Mouse (Mus musculus) lung, embryonic 16.5 days (tissue): Measurements from ENCODE around the gene Cfap45. TPM values are rescaled to one million over a fixed set of nuclear protein-coding genes. Genes with fewer than 3 reads are reported as not detected.

Experiments
- ATAC-seq: fragments of 200-750 bp; cut with Nextera tagmentation; 2 replicates; pipeline ENCODE4 v1.8.0; 2017; ENCODE audit warnings: low read depth, mild to moderate bottlenecking, moderate library complexity
- H3K27ac ChIP-seq: fragments of 300-500 bp; sonication (generic); 2 replicates; pipeline ENCODE4 v1.5.1; 2014; ENCODE audit warnings: mild to moderate bottlenecking, control low read depth, low read length
- H3K27me3 ChIP-seq: fragments of 300-500 bp; sonication (generic); 2 replicates; pipeline ENCODE4 v1.6.1; 2014; ENCODE audit warnings: low read depth, low read length, mixed read lengths; ENCODE audit not compliant: control insufficient read depth, insufficient read depth
- H3K36me3 ChIP-seq: fragments of 300-500 bp; sonication (generic); 2 replicates; pipeline ENCODE4 v1.6.1; 2014; ENCODE audit warnings: low read length; ENCODE audit not compliant: control insufficient read depth, insufficient read depth
- H3K4me1 ChIP-seq: fragments of 300-500 bp; sonication (generic); replicated peaks from 2 replicates; pipeline ENCODE4 v1.6.1; 2014; ENCODE audit warnings: low read length, mixed read lengths; ENCODE audit not compliant: control insufficient read depth, insufficient read depth
- H3K4me2 ChIP-seq: fragments of 300-500 bp; sonication (generic); 2 replicates; pipeline ENCODE4 v1.6.1; 2014; ENCODE audit warnings: low read depth, low read length, control low read depth
- H3K4me3 ChIP-seq: fragments of 300-500 bp; sonication (generic); 2 replicates; pipeline ENCODE4 v1.5.1; 2014; ENCODE audit warnings: mild to moderate bottlenecking, low read length, control low read depth
- H3K9ac ChIP-seq: fragments of 300-500 bp; sonication (generic); 2 replicates; pipeline ENCODE4 v1.6.1; 2014; ENCODE audit warnings: low read length, control low read depth
- H3K9me3 ChIP-seq: fragments of 300-500 bp; sonication (generic); 2 replicates; pipeline ENCODE4 v1.6.1; 2016; ENCODE audit warnings: low read length; ENCODE audit not compliant: control insufficient read depth
- WGBS: fragments of 180-500 bp; shearing (Covaris S2); extraction: QIAGEN DNeasy Blood & Tissue Kit; methylation state at CpG from one replicate; pipeline ENCODE4 v1.1.7; 2014; 5-methylcytosine and 5-hydroxymethylcytosine counted together
- polyA plus RNA-seq: library from polyadenylated mRNA; unstranded; fragments of >200 nt; fragmentation: Nextera tagmentation; extraction: Ambion mirVana; gene quantifications from 2 replicates; pipeline ENCODE4 v1.2.1, GENCODE M21; 2015

Cfap45 gene
- polyA plus RNA-seq, 1 experiment from 2014 or later = 15.4 TPM

DNA sequence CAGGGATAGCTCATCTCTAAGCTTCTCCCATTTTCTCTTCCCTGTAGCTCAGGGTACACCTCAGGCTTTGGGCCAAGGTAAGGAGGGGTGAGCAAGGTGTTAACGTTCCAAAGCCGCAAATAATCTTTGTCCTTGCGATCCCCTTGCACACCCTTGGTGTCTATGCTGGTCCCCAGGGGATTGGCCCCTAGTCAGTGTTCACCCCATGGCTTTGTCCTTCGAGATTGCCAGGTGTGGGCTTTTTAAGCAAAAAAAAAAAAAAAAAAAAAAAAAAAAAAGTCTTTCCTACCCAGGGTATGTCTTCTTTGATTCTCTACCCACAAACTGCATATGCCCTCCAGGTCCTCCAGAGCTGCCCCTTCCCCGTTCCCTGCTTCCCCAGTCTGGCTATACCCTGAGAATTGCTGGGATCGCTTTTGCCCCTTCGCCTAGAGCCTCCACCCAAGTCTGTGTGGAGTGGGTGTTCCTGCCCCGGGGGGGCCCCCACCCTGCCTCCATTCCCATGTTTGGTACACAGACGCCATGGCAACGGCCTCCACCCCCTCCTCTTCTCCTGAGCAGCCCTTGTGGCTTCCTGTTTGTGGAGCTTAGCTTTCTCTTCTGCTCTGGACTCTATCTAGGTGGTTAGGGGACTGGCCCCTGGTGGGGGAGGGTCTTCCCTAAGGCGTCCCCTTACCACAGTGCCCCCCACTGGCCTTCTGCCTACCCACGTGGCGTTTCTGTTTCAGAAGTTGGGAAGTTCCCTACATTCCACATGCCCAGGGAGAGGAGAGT, 19.0 kb upstream of the Cfap45 start:
- H3K9me3 ChIP-seq = no peaks in the 10 kb centered on the region
- peak overlapping the region; percentile 79 for H3K9ac ChIP-seq
- H3K4me2 ChIP-seq = peak overlapping the region; percentile 61
- H3K27ac ChIP-seq = peak overlapping the region; percentile 97
- H3K4me1 ChIP-seq = peaks cover 48% of the 10 kb centered on the region
- peak; percentile 27 for ATAC-seq
- 12% methylated on average over 13 of the region's 13 CpGs for WGBS
- H3K4me3 ChIP-seq = peak overlapping the region; percentile 67
- H3K27me3 ChIP-seq = no peaks in the 10 kb centered on the region
- H3K36me3 ChIP-seq = peaks cover 18% of the 10 kb centered on the region

DNA sequence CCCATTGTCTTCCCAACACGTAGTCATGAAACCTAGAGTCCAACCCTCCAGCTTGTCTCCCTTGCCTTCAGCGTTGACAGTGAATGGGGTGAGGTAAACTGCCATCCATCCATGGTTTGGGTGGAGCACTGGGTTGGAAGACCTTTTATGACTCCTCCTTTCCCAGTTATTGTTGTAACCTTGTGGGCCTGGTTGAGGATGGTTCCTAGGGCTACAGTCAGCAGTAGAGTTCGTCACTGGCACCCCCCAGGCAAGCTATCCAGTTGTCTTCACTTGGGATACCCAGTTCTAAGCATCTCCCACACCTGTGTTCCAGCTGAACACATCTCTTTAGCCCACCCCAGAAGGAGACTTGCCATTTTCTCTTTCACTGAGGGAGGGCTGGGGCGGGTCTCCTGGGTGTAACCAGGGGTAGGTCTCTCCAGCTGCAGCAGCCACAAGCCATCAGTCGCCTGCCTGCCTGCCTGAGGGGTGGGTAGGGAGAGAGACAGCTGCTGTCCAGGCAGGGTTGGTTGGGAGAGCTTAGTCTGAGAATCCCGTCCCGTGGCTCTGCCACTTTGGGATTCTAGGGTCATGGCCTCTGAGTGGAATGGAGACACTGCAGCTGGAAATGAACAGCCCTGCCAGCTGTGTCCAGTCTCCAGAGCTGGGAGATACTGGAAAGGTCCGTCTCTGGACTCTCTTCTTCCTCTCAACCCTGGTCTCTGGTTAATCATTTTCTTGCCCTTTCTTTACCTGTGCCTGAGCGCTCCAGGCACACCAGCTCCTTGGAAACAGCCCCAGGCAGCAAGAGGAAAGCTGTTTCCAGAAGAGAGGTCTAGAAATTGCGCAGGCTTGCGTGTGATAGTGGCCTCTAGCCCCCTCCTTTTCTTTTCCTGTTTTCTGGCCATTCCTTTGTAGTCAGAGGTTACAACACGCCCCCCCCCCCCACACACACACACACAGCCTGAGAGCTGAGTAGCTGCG, 18.2 kb upstream of the Cfap45 start:
- peak overlapping the region; percentile 79 for H3K9ac ChIP-seq
- peaks cover 51% of the 10 kb centered on the region for H3K4me1 ChIP-seq
- H3K4me2 ChIP-seq = peak overlapping the region; percentile 61
- H3K9me3 ChIP-seq = no peaks in the 10 kb centered on the region
- H3K4me3 ChIP-seq = peak overlapping the region; percentile 67
- 7% methylated on average over 12 of the region's 13 CpGs for WGBS
- no peaks in the 10 kb centered on the region for H3K27me3 ChIP-seq
- H3K27ac ChIP-seq = peak overlapping the region; percentile 97
- peaks cover 22% of the 10 kb centered on the region for H3K36me3 ChIP-seq
- peak; percentile 73 for ATAC-seq

DNA sequence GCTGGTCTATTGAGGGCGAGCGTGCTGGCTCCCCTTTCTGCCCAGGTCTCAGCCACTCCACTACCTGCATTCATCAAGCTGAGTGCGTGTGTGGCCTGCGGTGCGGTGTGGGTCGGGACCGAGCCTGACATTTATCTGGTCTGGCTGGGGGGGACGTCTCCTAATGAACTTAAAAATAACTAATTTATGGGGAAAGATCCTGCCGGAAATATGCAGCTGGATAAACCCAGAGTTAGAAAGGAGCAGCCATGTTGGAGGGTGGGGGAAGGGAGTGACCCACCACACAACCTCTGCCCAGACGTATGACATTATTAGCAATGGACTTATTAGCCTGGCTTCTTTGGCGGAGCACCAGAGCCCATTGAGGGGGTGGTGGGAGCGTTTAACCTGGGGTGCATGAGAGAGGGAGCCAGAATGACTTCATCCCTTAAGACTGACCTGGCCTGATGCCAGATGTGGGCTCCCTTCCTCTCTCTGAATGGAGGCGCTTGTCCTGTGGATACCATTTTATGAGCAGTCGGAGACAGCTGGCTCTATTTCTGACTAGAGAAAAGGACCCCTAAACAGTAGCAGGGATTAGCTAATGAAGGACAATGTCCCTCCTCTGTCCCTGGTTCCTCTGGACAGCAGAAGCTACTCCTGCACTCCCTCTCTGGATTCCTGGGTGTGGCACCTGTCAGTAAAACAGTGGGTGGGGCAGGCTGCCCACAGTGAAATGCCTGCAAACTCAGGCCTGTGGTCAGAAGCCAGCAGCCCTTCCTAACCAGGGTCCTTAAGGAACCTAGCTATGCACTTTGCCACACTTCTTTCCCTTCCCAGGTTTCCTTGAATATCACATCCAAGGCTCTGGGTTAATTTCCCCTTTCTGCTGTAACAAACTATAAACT, 17.2 kb upstream of the Cfap45 start:
- WGBS = 7% methylated on average over 14 of the region's 14 CpGs
- peak overlapping the region; percentile 79 for H3K9ac ChIP-seq
- H3K27me3 ChIP-seq = no peaks in the 10 kb centered on the region
- H3K4me2 ChIP-seq = peak overlapping the region; percentile 61
- ATAC-seq = peak; percentile 4
- peak overlapping the region; percentile 67 for H3K4me3 ChIP-seq
- peaks cover 31% of the 10 kb centered on the region for H3K36me3 ChIP-seq
- peaks cover 54% of the 10 kb centered on the region for H3K4me1 ChIP-seq
- H3K27ac ChIP-seq = peak overlapping the region; percentile 97
- no peaks in the 10 kb centered on the region for H3K9me3 ChIP-seq

DNA sequence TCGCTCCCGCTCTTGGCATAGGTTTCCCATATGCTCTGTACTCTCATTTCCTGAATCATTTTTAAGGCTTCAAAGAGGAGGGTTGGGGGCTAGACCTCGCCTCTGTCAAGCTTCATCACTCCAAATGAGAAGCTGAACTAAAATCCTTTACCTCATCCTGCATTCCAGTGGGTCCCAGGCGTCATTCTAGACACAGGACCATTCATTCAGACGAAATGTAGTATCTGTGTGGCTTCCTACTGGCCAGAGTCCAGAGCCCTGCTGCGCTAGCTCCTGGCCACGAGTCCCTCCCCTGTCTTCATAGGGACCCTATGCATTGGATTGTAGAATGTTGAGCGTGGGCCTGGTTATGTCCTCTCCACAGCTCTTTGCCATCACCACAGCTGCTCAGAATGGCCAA, 15.8 kb upstream of the Cfap45 start:
- Histone ChIP-seq H3K4me1 (peaks cover 51% of the 10 kb centered on the region), H3K27ac (peak overlapping the region; percentile 65; the same call in 1 of the 2 replicates), H3K36me3 (peaks cover 38% of the 10 kb centered on the region), H3K4me3 (no peak overlapping the region), H3K27me3 (no peaks in the 10 kb centered on the region), H3K9me3 (no peaks in the 10 kb centered on the region), H3K9ac (no peak overlapping the region), H3K4me2 (no peak overlapping the region; the same call in 1 of the 2 replicates)
- ATAC-seq = no peak
- WGBS = 57% methylated on average over 8 of the region's 8 CpGs

DNA sequence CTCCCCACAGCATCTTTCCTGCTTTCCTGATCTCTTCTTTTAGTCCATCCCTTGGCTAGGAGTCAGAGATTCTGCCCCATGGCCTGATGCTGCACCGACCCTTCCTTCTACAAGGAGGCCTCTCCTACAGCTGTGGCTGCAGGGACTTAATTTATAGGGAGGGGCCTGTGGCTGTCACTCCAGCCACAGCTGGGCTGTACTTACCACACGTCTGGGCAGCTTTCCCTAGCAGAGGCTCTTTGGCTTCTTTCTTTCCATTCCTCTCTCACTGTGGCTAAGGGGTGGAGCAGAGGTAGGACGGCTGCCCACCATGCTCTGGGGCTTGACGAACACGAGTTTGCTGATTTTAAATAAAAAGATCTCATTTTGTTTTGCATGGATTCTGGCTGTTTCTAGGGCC, 13.6 kb upstream of the Cfap45 start:
- peak; percentile 41 for ATAC-seq
- H3K27me3 ChIP-seq = no peaks in the 10 kb centered on the region
- H3K4me3 ChIP-seq = no peak overlapping the region
- H3K4me1 ChIP-seq = peaks cover 49% of the 10 kb centered on the region
- H3K9me3 ChIP-seq = no peaks in the 10 kb centered on the region
- WGBS = 33% methylated on average over 5 of the region's 5 CpGs
- no peak overlapping the region for H3K4me2 ChIP-seq
- H3K9ac ChIP-seq = no peak overlapping the region
- H3K27ac ChIP-seq = no peak overlapping the region
- peaks cover 38% of the 10 kb centered on the region for H3K36me3 ChIP-seq

DNA sequence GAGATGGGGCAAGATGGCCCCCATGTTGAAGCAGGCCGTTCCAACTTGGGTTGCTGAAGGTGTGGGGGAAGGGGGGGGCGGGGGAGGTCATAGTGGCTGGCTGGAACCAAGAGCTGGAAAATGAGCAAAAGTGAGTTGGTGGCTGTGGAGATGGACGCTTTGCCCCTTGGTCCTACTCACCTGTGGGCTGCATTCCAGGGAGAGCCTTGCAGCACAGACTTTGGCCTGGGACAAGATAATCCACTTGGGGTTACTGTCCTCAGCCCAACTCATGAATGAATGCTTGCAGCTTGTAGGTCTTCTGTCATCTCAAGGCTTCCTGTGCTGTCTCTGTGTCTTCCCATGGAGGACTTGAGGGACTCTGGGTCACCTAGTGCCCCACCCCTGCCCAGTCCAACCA, 12.9 kb upstream of the Cfap45 start:
- Histone ChIP-seq H3K27me3 (no peaks in the 10 kb centered on the region), H3K9ac (no peak overlapping the region), H3K27ac (no peak overlapping the region), H3K4me1 (peaks cover 49% of the 10 kb centered on the region), H3K4me2 (no peak overlapping the region), H3K9me3 (no peaks in the 10 kb centered on the region), H3K36me3 (peaks cover 38% of the 10 kb centered on the region), H3K4me3 (no peak overlapping the region)
- WGBS = 74% methylated on average over 3 of the region's 3 CpGs
- ATAC-seq = no peak

DNA sequence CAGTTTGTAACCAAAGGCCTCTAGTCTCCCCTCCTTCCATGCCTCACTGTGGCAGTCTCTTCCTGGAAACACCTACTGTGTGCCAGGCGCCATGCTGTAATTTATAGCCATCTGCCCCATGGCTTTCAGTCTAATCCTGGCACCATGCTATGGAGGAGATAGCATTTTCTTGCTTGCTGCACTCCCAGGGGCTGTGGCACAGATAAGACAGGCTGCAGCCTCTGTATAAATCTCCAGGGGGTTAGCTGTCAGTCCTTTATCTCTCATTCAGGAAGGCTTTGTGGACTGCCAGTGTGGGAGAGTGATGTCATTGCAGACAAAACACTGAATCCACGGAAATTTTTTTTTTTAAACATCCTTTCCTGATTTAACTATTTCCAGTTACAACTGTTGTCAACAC, 12.4 kb upstream of the Cfap45 start:
- no peak overlapping the region for H3K9ac ChIP-seq
- H3K9me3 ChIP-seq = no peaks in the 10 kb centered on the region
- peaks cover 49% of the 10 kb centered on the region for H3K4me1 ChIP-seq
- no peak overlapping the region for H3K4me3 ChIP-seq
- ATAC-seq = no peak
- WGBS = 37% methylated on average over 2 of the region's 2 CpGs
- peaks cover 38% of the 10 kb centered on the region for H3K36me3 ChIP-seq
- H3K27ac ChIP-seq = no peak overlapping the region; the same call in 1 of the 2 replicates
- no peaks in the 10 kb centered on the region for H3K27me3 ChIP-seq
- H3K4me2 ChIP-seq = no peak overlapping the region

DNA sequence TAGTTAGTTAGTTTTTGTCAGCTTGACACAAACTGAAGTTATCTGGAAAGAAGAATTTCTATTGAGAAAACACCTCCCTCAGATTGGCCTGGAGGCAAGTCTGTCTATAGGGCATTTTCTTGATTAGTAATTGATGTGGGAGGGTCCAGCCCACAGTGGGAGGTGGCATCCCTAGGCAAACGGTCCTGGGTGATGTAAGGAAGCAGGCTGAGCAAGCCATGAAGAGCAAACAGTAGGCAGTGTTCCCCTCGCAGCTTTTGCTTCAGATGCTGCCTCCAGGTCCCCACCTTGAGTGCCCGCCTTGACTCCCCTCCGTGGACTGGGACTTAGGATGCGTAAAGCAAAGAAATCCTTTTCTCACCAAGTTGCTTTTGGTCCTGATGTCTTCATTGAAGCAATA, 11.4 kb upstream of the Cfap45 start:
- Histone ChIP-seq H3K27me3 (no peaks in the 10 kb centered on the region), H3K36me3 (peaks cover 38% of the 10 kb centered on the region), H3K9me3 (no peaks in the 10 kb centered on the region), H3K9ac (no peak overlapping the region), H3K4me1 (peaks cover 50% of the 10 kb centered on the region), H3K4me3 (no peak overlapping the region), H3K27ac (peak overlapping the region; percentile 91), H3K4me2 (no peak overlapping the region)
- WGBS = 53% methylated on average over 5 of the region's 5 CpGs
- ATAC-seq = no peak
